Mouse (Mus musculus) forebrain, embryonic 16.5 days (tissue): ENCODE measurements around the gene Akt1s1. TPM values are rescaled to one million over a fixed set of nuclear protein-coding genes. Genes with fewer than 3 reads are reported as not detected.

Experiments
- ATAC-seq: fragments of 200-750 bp; cut with Nextera tagmentation; 2 replicates; pipeline ENCODE4 v1.8.0; 2017; ENCODE audit warnings: mild to moderate bottlenecking, moderate library complexity
- H3K27ac ChIP-seq: fragments of 300-500 bp; sonication (generic); 2 replicates; pipeline ENCODE4 v1.5.1; 2014; ENCODE audit warnings: low read length, control low read depth
- H3K27me3 ChIP-seq: fragments of 300-500 bp; sonication (generic); replicated peaks from 2 replicates; pipeline ENCODE4 v1.6.1; 2014; ENCODE audit warnings: low read length; ENCODE audit not compliant: control insufficient read depth, insufficient read depth
- H3K36me3 ChIP-seq: fragments of 300-500 bp; sonication (generic); 2 replicates; pipeline ENCODE4 v1.6.1; 2014; ENCODE audit not compliant: control insufficient read depth, insufficient read depth
- H3K4me1 ChIP-seq: fragments of 300-500 bp; sonication (generic); replicated peaks from 2 replicates; pipeline ENCODE4 v1.6.1; 2014; ENCODE audit warnings: low read length; ENCODE audit not compliant: control insufficient read depth, insufficient read depth
- H3K4me2 ChIP-seq: fragments of 300-500 bp; sonication (generic); 2 replicates; pipeline ENCODE4 v1.6.1; 2014; ENCODE audit warnings: mild to moderate bottlenecking, low read length, control low read depth
- H3K4me3 ChIP-seq: fragments of 300-500 bp; sonication (generic); replicated peaks from 2 replicates; pipeline ENCODE4 v1.5.1; 2014; ENCODE audit warnings: mild to moderate bottlenecking, low read length, control low read depth
- H3K9ac ChIP-seq: fragments of 300-500 bp; sonication (generic); replicated peaks from 2 replicates; pipeline ENCODE4 v1.6.1; 2014; ENCODE audit warnings: low read depth, low read length, control low read depth
- H3K9me3 ChIP-seq: fragments of 300-500 bp; sonication (generic); 2 replicates; pipeline ENCODE4 v1.6.1; 2016; ENCODE audit warnings: low read length; ENCODE audit not compliant: control insufficient read depth
- WGBS: fragments of 180-500 bp; shearing (Covaris S2); extraction: QIAGEN DNeasy Blood & Tissue Kit; methylation state at CpG from one replicate; pipeline ENCODE4 v1.1.7; 2014; 5-methylcytosine and 5-hydroxymethylcytosine counted together
- polyA plus RNA-seq: library from polyadenylated mRNA; unstranded; fragments of >200 nt; fragmentation: Nextera tagmentation; extraction: Ambion mirVana; gene quantifications from 2 replicates; pipeline ENCODE4 v1.2.1, GENCODE M21; 2015

Gene Akt1s1
- polyA plus RNA-seq, 1 experiment from 2014 or later = 103 TPM

DNA sequence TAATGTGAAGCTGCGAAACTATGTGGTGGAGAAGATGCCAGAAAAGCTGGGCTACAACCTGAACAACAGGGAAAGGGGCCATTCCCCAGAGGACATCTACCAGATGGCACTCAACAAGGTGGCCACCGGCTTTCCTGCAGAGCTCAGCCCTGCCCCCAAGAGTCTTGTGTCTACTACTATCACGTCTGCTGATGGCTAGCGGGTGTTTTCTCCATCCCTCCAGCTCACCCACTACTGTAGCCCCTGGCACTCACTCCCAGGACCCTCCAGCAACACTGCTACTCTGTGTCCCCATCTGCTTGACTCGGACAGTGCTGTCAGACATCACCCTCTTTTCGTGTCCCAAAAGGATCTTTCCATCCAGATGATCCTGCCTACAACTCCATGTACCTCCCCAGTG lies 10.7 kb upstream of the Akt1s1 start:
- Histone ChIP-seq H3K27me3 (peaks cover 10% of the 10 kb centered on the region), H3K4me3 (no peak overlapping the region), H3K4me1 (peaks cover 11% of the 10 kb centered on the region), H3K9me3 (no peaks in the 10 kb centered on the region), H3K27ac (no peak overlapping the region), H3K9ac (no peak overlapping the region), H3K4me2 (no peak overlapping the region), H3K36me3 (peaks cover 8% of the 10 kb centered on the region; the same call in 1 of the 2 replicates)
- no peak for ATAC-seq
- WGBS = 86% methylated on average over 6 of the region's 6 CpGs

DNA sequence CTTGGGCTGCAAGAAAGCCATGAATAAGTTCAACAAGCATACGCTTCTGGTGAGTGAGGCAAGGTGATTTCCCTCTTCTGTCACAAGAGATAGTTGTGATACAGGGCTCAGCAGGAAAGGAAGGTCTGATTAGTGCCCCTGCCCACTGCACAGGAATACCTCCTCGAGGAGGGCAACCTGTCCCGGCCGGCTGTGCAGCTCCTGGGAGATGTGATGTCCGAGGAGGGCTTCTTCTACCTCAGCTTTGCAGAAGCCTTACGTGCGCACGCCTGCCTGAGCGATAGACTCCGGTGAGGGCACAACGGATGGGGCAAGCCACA lies 9.7 kb upstream of the Akt1s1 start:
- H3K4me3 ChIP-seq = peak overlapping the region; percentile 33
- peaks cover 12% of the 10 kb centered on the region; the same call in 1 of the 2 replicates for H3K36me3 ChIP-seq
- peaks cover 11% of the 10 kb centered on the region for H3K4me1 ChIP-seq
- no peak overlapping the region for H3K27ac ChIP-seq
- 26% methylated on average over 11 of the region's 11 CpGs for WGBS
- H3K27me3 ChIP-seq = peaks cover 10% of the 10 kb centered on the region
- H3K9ac ChIP-seq = peak overlapping the region; percentile 47
- no peaks in the 10 kb centered on the region for H3K9me3 ChIP-seq
- peak overlapping the region; percentile 54 for H3K4me2 ChIP-seq
- no peak for ATAC-seq

DNA sequence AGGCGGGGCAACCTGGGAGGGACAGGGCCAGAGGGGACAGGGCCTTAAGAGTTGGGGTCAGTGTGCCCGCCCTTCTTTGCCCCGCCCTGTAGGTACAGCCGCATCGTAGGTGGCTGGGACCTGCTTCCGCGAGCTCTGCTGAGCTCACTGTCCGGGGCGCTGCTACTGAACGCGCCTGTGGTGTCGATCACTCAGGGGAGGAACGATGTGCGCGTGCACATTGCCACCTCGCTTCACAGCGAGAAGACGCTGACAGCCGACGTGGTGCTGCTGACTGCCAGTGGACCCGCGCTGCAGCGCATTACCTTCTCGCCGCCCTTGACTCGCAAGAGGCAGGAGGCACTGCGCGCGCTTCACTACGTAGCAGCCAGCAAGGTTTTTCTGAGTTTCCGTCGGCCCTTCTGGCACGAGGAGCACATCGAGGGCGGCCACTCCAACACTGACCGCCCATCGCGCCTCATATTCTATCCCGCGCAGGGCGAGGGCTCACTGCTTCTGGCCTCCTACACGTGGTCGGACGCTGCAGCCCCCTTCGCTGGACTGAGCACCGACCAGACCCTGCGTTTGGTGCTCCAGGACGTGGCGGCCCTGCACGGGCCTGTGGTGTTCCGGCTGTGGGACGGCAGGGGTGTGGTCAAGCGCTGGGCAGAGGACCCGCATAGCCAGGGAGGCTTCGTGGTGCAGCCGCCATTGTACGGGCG lies 9.2 kb upstream of the Akt1s1 start:
- Histone ChIP-seq H3K36me3 (peaks cover 15% of the 10 kb centered on the region; the same call in 1 of the 2 replicates), H3K27me3 (peaks cover 10% of the 10 kb centered on the region), H3K4me1 (peaks cover 11% of the 10 kb centered on the region), H3K9ac (peak overlapping the region; percentile 47), H3K4me2 (peak overlapping the region; percentile 54), H3K9me3 (no peaks in the 10 kb centered on the region), H3K27ac (no peak overlapping the region), H3K4me3 (peak overlapping the region; percentile 33)
- peak; percentile 57 for ATAC-seq
- WGBS = under 1% methylated on average over 58 of the region's 58 CpGs

DNA sequence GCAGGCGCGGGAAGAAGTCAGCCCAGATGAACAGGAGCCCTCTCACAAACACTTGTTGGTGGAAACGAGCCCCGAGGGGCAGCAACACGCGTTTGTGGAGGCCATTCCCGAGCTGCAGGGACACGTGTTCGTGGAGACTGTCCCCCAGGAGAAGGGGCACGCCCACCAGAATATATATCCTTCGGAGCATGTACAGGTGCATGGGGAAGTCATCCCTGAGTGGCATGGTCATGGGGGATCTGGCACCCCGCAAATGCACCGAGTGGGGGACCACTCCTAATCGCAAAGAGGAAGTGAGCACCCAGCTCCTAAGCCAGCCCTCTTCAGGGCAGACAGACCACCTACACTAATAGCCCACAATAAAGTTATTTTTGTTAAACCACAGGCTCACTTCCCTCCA lies 8.4 kb upstream of the Akt1s1 start:
- 56% methylated on average over 14 of the region's 14 CpGs for WGBS
- no peak overlapping the region for H3K9ac ChIP-seq
- H3K4me2 ChIP-seq = no peak overlapping the region
- no peak overlapping the region for H3K27ac ChIP-seq
- H3K36me3 ChIP-seq = peaks cover 17% of the 10 kb centered on the region
- H3K9me3 ChIP-seq = no peaks in the 10 kb centered on the region
- H3K27me3 ChIP-seq = peaks cover 10% of the 10 kb centered on the region
- H3K4me3 ChIP-seq = no peak overlapping the region
- no peak for ATAC-seq
- peaks cover 11% of the 10 kb centered on the region for H3K4me1 ChIP-seq

DNA sequence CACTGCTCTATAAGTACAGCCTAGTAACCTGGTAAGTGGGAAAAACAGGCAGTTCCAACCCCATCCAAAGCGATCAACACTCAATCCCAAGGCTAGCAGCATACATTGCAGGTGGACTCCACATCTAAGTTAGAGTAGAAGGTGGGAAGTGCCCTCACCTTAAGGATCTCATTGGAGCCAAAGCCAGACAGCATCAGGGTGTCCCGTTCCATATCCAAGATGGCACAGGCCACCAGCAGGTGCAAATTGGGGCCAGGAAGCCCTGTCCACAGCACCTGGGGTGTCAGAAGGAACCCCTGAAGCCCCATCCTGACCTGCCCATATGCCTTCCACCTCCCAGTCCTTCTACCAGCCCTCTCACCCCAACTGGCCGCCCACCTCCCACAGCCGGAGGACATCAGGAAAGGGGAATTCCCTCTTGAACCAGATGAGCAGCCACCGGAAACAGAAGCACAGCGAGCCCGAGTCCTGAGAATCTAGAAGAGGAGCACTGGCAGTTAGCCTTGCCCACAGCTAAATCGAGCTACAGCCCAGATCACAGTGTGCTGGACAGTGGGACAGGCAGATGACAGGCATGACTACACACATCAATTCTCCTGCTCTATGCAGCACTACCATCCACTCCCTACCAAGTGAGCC lies 6.8 kb upstream of the Akt1s1 start:
- no peak overlapping the region for H3K9ac ChIP-seq
- WGBS = 93% methylated on average over 8 of the region's 8 CpGs
- peaks cover 11% of the 10 kb centered on the region for H3K4me1 ChIP-seq
- H3K27me3 ChIP-seq = peaks cover 10% of the 10 kb centered on the region
- no peak overlapping the region for H3K4me3 ChIP-seq
- H3K9me3 ChIP-seq = no peaks in the 10 kb centered on the region
- peaks cover 23% of the 10 kb centered on the region for H3K36me3 ChIP-seq
- H3K4me2 ChIP-seq = no peak overlapping the region
- no peak overlapping the region for H3K27ac ChIP-seq
- ATAC-seq = no peak

DNA sequence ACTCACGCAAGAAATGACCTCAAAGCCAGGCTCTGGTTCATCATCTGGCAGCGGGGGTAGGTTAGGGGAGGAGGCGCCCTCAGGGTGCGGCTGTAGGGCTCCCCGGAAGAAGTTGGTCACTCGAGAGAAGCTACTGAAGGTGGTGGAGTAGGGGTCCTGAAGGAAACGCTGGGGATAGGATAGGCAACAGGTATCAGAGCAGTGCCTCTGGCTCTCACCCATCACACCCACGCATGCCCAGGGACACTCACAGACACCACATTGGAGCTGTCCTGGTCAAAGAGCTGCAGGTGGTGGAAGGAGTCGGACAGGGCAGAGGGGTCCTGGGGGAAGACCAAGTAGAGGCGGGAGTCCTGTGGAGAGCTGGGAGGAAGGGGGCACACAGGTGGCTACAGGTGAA lies 3.8 kb upstream of the Akt1s1 start:
- no peak overlapping the region for H3K4me3 ChIP-seq
- no peak overlapping the region for H3K4me2 ChIP-seq
- H3K9me3 ChIP-seq = no peaks in the 10 kb centered on the region
- peaks cover 12% of the 10 kb centered on the region for H3K4me1 ChIP-seq
- no peak for ATAC-seq
- peaks cover 23% of the 10 kb centered on the region for H3K36me3 ChIP-seq
- H3K9ac ChIP-seq = no peak overlapping the region
- WGBS = 92% methylated on average over 10 of the region's 10 CpGs
- peaks cover 8% of the 10 kb centered on the region for H3K27me3 ChIP-seq
- no peak overlapping the region for H3K27ac ChIP-seq

DNA sequence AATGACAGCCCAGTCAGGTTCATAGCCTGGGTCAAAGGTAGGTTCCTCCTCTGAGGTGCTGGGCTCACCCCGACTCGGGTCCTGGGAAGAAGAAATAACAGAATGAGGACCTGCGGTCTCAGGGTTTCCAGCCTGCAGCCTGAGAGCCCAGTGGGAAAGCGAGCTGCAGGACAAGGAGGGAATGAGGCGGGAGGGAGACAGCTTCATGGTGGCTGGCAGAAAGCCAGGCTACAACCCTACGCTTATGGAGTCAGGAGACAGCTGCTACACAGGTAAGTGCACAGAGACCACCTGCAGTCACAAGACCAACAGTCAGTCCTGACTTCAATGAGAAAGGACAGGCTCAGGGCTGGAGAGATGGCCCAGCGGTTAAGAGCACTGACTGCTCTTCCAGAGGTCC lies 2.0 kb upstream of the Akt1s1 start:
- Histone ChIP-seq H3K9me3 (no peaks in the 10 kb centered on the region), H3K9ac (no peak overlapping the region), H3K36me3 (peaks cover 23% of the 10 kb centered on the region), H3K4me1 (peaks cover 20% of the 10 kb centered on the region), H3K4me3 (no peak overlapping the region), H3K4me2 (no peak overlapping the region), H3K27ac (no peak overlapping the region), H3K27me3 (no peaks in the 10 kb centered on the region)
- no peak for ATAC-seq
- 89% methylated on average over 7 of the region's 7 CpGs for WGBS

DNA sequence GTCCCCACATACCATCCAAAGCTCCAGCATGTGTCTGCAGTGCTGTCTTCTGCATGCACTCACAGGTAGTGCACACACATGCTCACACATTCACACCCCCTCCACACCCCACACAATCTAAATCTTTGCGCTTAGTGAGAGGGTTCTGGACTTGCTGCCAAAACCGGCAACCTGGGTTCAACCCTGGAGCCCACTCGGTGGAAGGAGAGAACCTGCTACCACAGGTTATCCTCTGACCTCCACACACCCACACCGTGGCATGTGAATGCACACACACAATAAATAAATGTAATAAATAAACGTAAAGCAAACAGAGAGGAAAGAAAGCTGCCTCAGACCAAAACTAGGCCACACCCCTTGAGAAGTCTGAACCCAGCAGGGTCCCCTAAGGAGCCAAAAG lies 1.0 kb upstream of the Akt1s1 start:
- ATAC-seq = no peak
- Histone ChIP-seq H3K27me3 (no peaks in the 10 kb centered on the region), H3K27ac (no peak overlapping the region; the same call in 1 of the 2 replicates), H3K4me1 (peaks cover 20% of the 10 kb centered on the region), H3K36me3 (peaks cover 18% of the 10 kb centered on the region), H3K4me3 (peak overlapping the region; percentile 71), H3K4me2 (peak overlapping the region; percentile 74), H3K9me3 (no peaks in the 10 kb centered on the region), H3K9ac (peak overlapping the region; percentile 53)
- WGBS = 78% methylated on average over 5 of the region's 5 CpGs

DNA sequence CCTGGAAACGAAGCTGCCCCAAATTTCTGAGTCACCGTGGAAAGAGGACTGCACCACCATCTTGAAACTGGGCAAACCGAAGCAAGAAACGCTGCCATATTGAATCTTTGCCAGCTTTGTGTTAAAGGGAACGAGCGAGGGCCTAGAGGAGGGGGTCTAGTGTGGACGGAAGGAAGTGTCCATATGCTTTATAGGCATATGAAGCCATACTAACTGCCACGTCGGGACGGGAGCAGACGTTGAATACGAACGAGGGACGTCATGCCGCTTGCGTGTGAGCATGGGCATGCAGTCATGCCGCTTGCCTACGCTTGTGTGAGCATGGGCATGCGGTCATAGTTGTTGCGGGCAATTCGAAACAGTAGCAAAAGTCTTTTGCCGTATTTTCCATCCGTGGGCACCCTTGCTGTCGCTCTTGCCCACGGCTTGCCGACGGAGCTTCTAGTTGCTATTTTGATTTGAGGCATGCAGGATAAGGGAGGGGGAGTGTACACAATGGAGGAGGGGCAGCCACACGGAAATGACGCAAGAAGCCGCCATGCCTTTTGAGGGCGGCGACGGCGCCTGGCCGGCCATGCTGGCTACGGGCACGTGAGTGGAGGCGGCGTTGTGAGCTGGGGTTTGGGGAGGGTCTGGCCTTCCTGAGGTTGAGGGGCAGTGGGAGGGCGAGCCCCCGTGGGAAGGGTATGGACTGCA lies 773 bp downstream of the Akt1s1 start:
- peak; percentile 71 for ATAC-seq
- Histone ChIP-seq H3K27ac (peak overlapping the region; percentile 99), H3K4me3 (peak overlapping the region; percentile 71), H3K9me3 (no peaks in the 10 kb centered on the region), H3K9ac (peak overlapping the region; percentile 80), H3K4me1 (peaks cover 33% of the 10 kb centered on the region), H3K27me3 (no peaks in the 10 kb centered on the region), H3K4me2 (peak overlapping the region; percentile 73), H3K36me3 (peaks cover 12% of the 10 kb centered on the region)
- under 1% methylated on average over 41 of the region's 41 CpGs for WGBS
